Mouse (Mus musculus): ENCODE results near the gene Inpp5e.
"Not testable (repeated sequence)": the region's sequence is repeated elsewhere in the genome, so short reads cannot be mapped to it uniquely, and the experiment has no call there.

Gene Inpp5e

GRCm38 (mm10) chr2:26418120-26418519 is 9.1 kb upstream of the Inpp5e start:
- DNase-seq (ENCODE audit: low read depth, low spot score) = no peak

GRCm38 (mm10) chr2:26417066-26417465 is 8.1 kb upstream of the Inpp5e start:
- no peak for DNase-seq (ENCODE audit: low read depth, low spot score)

GRCm38 (mm10) chr2:26410931-26411411 is 2.0 kb upstream of the Inpp5e start:
- DNase-seq (ENCODE audit: low read depth, low spot score) = no peak

DNA sequence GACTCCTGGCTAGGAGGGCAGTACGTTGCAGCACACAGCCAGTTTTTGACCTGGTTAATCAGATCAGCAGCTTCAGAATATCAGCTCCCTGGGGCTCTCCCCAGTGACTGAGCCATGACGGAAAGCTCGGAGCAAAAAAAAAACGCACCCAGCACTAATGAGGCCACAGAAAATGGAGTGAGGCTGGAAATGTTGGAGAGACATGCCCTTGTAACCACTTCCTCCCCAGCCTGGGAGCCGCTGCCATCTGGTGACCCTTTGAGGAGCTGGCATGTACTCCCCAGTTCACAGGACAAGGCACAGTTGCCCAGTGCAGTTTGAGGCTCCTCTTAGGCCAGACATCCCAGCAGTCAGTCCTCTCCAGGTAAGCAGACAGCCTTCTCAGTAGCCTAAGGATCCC is 1.1 kb upstream of the Inpp5e start:
- DNase-seq (ENCODE audit: low read depth, low spot score) = no peak

DNA sequence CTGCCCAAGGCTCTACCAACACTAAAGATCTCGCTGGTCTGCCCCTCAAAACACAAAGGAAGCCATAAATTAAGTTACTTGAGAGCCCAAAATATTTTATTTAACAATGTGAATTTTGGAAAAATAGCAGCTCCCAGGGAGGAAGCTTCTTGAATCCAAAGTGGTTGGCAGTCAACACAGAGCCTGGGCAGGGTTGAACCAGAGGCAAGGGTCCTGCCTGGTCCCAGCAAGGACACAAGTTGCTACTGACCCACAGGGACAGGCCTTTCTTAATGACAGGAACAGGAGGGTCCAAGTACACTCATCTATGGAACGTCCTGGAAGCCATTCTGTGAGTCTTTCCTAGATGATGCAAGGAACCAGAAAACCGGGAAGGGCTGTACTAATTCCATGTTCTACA is 359 bp upstream of the Inpp5e start:
- DNase-seq (ENCODE audit: low read depth, low spot score) = no peak

- no peak for DNase-seq (ENCODE audit: low read depth, low spot score)
Observed at GRCm38 (mm10) chr2:26403306-26403705, 5.7 kb downstream of the Inpp5e start.

GRCm38 (mm10) chr2:26402265-26402664 is 6.7 kb downstream of the Inpp5e start:
- DNase-seq (ENCODE audit: low read depth, low spot score) = no peak

DNA sequence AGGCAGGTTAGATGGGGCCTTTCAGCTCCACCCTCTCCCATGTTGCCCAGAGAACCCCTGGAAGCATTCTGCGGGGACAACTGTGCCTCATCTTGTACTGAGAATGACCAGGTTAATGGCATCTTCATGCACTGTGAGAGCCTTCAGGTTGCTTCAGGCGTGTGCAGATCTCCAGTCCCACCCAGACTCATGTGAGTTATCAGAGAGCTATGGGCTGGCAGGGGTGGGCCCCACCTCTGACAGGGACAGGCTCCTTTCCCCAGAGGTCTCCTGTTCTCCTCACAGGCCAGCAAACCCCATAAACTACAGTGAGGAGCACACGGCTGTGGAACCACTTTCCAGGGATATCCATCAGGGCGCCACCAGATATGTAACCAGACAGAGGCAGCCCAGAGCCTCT is 8.0 kb downstream of the Inpp5e start:
- DNase-seq (ENCODE audit: low read depth, low spot score) = no peak

GRCm38 (mm10) chr2:26400296-26400695 is 8.7 kb downstream of the Inpp5e start:
- DNase-seq (ENCODE audit: low read depth, low spot score) = no peak

DNA sequence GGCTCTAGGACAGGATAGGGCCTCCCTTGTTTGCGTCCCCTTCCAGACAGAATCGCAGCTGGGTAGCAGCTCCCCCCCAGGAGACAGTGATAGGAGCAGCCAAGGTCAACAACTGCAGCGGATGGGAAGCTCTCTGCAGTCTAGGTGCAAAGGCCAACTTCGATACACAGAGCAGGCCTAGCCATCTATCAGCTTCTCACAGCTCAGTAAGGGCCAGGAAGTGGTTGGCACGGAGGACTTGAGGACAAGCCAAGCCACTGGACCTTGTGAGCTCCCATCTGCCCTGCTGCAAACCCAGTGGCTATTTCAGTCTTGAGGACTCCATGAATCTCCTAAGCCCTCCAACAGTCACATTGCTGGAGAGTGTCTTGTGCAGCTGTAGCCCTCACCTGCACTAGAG is 9.4 kb downstream of the Inpp5e start:
- no peak for DNase-seq (ENCODE audit: low read depth, low spot score)

DNA sequence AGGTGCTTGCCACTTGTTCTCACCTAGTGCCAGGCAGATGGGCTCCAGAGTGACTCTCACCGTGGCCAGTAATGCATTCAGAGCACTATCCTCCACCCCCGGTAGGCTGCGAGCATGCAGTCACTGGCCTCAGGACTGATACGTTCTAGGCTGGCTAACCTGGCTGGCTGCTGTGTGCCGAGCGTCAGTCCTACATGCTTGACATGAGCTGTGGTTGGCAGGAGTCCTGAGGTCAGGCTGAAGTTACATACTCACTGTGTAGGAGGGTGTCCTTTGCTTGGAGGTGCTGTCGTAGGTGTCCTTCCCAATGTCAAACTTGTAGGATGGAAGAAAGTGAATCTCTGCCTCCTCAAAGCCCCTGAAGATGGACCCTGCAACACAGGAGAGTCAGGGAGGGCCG is 10.0 kb downstream of the Inpp5e start:
- DNase-seq (ENCODE audit: low read depth, low spot score) = no peak

DNA sequence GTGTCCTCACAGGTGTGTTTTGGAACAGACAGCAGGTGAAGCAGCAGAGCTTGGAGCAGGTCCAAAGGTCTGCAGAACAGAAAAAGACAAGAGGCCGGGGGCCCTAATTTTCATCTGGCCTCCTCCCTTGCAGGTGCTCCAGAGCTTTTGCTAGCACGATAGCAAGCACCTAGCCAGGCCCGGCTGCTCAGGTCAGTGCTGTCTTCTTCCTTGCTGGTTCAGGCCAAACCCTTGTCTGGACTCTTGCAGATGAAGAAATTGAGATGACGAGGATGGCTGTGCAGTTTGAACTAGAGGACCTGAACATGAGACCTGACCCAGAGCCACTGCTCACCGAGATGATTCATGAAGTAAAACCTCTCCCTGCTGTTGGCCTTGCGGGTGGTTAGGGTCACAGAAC is 17.4 kb downstream of the Inpp5e start:
- DNase-seq (ENCODE audit: low read depth, low spot score) = no peak

DNA sequence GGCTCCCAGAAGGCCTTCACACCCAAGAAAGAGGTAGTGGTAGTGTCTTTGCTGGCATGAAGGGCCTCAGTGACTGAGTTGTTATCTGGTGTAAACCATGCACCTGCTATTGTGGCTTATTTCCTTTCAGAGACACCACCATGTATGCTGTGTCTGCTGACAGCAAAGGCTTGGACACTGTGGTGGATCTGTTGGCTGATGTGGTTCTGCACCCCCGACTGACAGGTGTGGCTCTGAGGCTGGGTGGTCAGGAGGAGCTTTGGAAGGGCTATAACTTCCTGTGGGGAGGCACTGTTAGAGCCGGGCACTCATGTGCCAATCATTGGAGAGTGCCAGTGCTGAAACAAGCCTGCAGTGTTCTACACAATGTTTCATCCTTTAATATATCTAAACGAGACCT is 18.0 kb downstream of the Inpp5e start:
- no peak for DNase-seq (ENCODE audit: low read depth, low spot score)

DNA sequence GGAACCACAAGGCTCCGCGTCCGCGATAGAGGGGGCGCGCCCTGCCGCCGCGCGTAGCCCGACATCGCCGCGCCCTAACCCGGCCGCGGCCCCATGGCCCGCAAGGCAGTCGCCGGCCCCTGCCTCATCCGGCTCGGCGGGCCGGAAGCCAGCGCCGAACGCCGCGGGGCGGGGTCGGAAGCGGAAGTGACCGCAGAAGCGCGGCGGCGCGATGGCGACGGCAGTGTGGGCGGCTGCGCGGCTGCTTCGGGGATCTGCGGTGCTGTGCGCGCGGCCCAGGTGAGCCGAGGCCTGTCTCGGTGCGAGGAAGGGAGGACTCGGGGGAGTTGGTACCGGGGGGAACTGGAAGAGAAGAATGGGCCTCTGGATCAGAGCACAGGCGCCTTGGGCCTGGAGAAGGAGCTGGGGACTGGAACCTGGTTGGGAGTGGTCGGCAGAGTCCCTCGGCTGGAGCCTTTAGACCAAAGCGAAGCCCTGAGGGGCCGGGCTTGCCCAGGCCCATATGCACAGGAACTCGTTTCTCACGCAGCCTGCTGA is 19.8 kb downstream of the Inpp5e start, which contains the start of the genes Entr1 and Pmpca:
Entr1 (minus strand) TSS at position 163 of the 537 bp plus-strand sequence.
Pmpca (plus strand) TSS at position 186 of the 537 bp plus-strand sequence.
- peak; percentile 93 for DNase-seq (ENCODE audit: low read depth, low spot score)

GRCm38 (mm10) chr2:26388682-26389153 is 20.3 kb downstream of the Inpp5e start:
- peak; percentile 28 for DNase-seq (ENCODE audit: low read depth, low spot score)

- DNase-seq (ENCODE audit: low read depth, low spot score) = no peak
Observed at GRCm38 (mm10) chr2:26387713-26388112, 21.3 kb downstream of the Inpp5e start.

DNA sequence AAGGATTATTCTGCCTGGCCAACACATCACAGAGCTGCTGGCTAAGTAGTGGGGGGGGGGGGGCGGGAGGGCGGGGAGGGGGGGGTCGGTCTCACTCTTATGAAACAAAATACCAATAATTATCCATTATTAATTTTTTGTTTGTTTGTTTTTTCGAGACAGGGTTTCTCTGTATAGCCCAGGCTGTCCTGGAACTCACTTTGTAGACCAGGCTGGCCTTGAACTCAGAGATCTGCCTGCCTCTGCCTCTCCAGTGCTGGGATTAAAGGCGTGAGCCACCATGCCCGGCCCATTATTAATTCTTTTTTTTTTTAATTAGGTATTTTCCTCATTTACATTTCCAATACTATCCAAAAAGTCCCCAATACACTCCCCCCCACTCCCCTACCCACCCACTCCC is 28.1 kb downstream of the Inpp5e start:
- DNase-seq (ENCODE audit: low read depth, low spot score) = not testable (repeated sequence)

- peak; percentile 95 for DNase-seq (ENCODE audit: low read depth, low spot score)
Observed at GRCm38 (mm10) chr2:26380131-26380771, 28.8 kb downstream of the Inpp5e start, which contains the start of gene Snapc4. TSS of gene Snapc4 (minus strand) at chr2:26380653.

DNA sequence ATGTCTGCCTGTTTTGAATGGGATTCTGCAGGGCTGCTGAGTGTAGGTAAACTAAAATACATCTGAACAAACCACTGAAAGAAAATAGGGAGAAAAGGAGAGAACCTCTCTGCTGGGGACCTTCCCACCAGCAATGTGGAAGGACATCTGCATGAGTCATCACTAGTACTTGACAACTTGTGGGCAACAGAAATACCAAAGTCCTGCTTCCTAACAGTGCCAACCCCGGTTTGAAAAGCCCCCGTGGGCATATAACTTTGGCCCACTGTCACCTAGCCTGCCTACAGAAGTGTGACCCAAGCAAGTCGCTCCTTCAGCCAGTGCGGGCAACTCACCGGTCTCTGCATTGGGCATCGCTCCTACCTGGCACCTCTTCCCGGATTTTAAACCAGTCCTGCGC is 36.6 kb downstream of the Inpp5e start:
- DNase-seq (ENCODE audit: low read depth, low spot score) = no peak

GRCm38 (mm10) chr2:26368572-26368971 is 40.4 kb downstream of the Inpp5e start:
- DNase-seq (ENCODE audit: low read depth, low spot score) = no peak

DNA sequence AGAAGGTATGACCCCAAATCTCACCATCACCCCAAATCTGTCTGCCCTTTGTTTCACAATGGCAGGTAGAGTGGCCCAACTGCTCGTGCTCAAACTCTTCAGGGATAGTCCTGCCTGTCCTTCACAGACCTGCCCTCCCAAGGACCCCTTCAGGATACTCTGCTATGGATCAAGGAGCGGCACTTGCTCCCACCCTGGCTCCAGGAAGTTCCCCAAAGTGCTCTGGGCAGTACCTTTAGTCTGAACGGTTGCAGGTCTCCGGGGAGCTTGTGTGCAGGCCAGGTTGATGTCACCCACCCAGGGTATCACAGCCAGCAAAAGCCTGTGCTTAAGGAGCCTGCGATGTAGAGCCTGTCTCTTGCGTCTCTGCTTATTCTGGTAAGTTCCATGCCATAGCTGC is 41.1 kb downstream of the Inpp5e start:
- no peak for DNase-seq (ENCODE audit: low read depth, low spot score)

- no peak for DNase-seq (ENCODE audit: low read depth, low spot score)
Observed at GRCm38 (mm10) chr2:26364738-26365465, 44.1 kb downstream of the Inpp5e start.

GRCm38 (mm10) chr2:26363481-26363880 is 45.5 kb downstream of the Inpp5e start:
- DNase-seq (ENCODE audit: low read depth, low spot score) = no peak

Data from ZHBTc4 (cell line).